Mouse (Mus musculus) cerebellum, adult 18-20 months (tissue): ENCODE results near the gene Foxo3.

Experiments
- DNase-seq, 2 experiments: peaks; one replicate each; pipeline ENCODE4 v3.0.0; 2021

The Foxo3 gene

DNA sequence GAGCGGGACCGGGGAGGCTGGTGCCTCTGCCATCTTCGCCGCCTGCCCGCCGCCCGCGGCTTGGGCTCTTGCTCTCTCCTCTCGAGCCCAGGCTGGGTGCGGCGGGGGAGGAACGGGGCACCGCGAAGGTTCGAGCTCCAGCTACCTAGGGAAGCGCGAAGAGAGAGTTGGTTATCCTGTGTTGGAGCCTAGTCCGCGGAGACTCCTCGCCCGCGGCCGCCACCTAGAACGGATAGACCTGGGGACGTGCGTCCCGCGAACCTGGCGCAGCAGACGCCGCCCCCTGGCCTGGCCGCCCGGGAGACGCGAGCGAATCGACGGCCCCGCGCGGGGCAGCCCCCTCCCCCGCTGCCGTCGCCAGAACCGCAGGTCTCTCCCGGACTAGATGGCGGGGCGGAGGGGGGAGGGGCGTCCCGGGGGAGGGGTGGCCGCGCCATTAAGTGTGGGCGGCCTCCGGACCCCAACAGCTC, 1.1 kb downstream of the Foxo3 start:
- DNase-seq = peak in 1 of 2 experiments; percentile 53

DNA sequence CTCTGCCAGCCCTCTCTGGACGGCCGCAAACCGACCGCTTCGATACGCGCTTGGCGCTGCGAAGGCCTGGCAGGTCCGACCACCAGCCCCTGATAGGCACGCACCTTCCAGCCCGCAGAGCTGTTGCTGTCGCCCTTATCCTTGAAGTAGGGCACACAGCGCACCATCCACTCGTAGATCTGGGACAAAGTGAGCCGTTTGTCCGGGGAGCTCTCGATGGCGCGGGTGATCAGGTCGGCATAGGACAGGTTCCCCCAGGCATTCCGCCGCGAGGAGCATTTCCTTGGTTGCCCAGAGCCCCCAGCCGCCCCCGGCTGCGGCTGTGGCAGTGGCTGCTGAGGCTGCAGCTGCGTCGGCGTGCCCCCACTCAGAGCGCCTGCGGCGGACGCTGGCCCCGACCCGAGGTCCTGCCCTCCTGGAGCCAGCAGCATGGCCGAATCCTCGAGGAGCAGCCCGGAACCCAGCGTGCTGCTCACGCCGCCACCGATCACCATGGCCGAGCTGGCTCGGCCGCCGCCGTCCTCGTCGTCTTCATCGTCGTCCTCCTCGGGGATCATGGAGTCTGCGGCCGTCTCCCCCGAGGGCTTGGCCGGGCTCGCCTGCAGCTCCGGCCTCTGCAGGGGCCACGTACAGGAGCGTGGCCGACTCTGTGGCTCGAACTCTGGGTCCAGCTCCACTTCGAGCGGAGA, 1.7 kb downstream of the Foxo3 start:
- DNase-seq = peak in 1 of 2 experiments; percentile 71

DNA sequence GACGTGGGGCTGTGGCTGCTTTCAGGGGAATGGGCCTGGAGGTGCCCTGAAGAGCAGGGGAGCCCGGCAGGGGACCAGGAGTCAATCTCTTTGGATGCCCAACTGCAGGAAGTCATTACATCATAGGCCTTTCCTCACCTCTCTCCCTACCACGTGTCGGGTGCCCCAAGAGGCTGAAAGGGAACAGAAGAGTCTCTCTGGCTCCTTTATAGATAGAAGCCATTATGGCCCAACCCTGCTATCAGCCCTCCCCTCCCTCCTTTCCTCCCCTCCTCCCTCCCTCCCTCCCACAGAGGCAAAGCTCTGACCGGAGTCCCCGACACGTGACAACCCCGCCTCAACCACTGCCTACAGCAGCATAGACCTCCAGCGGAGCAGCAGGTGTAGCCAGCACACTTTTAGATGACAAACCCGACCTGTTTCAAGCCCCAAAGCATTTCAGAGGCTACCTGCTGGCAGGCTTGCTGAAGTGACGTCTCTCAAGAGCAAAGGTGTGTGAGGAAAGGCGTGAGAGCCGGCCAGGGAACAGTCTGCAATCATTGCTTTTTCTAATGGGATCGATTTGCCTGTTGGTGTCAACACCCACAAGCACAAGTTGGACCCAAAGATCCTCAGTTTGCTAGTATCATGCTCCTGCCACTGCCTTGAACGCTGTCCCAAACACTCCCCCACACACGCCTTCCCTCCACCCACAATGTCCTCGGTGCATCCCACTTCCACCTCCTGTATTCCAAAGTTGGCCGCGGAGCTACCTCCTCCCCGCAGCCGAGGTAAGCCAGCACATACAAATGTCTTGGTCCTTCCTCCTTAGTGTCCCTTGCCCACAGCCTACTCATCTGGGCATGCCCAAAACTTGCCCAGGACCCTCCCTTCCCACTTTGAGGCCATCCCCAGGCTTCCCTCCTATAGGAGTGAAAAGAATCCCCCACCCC, 2.5 kb downstream of the Foxo3 start:
- DNase-seq = peak; percentile 62 to 64

DNA sequence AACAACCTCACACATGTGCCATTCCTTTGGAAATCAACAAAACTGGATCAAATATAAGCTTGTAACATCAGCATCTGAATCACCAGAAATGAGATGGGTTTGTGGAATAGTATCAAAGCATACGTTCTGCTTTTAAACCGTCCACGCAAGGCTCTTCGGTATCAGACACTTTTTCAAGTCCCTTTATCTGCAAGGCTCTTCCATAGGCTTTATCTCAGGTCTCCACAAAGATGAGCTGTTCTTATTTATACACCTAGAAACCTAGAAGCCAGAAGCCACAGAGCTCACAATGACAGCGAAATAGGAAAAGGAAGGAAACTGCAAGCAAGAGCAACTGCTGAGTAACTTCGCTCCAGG, 3.2 kb downstream of the Foxo3 start:
- no peak for DNase-seq

DNA sequence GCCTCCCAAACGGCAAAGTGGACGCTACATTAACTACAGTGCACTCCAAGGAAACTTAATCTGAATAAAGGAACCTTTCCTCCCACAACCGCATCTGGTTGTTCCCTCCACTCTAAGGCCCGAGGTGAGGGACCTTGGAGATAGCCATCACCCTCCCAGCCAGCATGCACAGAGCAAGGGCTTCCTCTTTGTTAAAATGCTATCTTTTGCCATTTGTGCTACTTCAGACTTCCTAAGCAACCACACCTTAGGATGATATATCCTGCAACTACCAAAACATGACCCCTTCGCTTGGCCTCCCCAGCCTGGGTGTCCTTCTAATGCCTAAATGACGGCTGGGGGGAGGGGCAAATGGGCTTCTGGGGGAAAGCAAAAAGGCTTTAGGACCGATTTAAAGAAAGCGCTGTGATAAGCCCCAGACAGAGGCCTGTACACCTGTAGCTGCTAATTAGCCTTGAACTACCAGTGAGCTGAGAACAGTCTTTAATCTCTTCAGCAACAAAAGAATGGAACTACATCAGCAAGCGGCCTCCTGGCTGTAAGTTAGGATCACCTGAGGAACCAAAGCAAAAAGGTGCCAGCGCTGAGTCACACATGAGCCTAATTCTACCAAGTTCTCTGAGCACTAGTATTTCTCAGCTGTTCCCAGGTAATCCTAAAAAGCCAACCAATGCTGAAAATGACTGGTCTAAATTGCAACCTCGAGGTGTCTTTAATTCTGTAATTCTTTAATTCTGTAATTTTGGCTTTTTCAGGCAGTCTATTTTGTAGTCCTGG, 4.9 kb downstream of the Foxo3 start:
- DNase-seq = peak; percentile 29 to 44

DNA sequence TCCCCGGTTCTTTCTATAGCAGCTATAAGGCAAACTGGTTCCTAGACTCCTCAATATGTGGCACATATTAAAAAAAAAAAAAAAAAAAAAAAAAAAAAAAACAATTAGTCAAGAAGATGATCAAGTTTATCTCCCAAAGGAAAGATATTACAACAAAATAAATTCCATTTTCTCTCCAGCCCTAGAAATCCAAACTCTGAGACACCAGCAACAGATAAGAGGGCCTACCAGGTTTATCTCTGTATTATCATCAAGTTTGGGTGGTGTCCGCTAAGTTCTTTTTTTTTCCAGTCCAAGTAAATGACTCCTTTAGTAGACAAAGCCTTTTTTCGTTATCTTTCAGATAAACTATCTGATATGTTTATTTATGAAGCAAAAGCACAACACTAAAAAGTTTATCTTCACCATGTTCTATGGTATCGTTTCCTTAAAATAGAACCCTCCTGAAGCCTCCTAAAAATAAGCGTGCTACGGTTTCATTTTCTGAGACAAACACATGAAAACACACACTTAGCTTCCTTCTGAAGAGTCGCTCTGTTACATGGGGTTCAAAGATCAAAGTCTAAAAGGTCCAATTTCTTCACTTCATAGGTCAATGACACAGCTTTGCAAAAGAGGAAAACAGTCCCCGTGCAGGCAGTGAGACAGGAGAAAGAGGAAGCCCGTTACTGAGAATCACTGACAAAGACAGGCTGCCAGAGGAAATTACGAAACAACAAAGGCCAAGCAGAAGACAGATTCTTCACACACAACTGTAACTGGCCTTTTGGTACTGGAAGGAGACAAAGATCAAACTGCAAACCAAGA, 6.1 kb downstream of the Foxo3 start:
- DNase-seq = peak in 1 of 2 experiments; percentile 19

DNA sequence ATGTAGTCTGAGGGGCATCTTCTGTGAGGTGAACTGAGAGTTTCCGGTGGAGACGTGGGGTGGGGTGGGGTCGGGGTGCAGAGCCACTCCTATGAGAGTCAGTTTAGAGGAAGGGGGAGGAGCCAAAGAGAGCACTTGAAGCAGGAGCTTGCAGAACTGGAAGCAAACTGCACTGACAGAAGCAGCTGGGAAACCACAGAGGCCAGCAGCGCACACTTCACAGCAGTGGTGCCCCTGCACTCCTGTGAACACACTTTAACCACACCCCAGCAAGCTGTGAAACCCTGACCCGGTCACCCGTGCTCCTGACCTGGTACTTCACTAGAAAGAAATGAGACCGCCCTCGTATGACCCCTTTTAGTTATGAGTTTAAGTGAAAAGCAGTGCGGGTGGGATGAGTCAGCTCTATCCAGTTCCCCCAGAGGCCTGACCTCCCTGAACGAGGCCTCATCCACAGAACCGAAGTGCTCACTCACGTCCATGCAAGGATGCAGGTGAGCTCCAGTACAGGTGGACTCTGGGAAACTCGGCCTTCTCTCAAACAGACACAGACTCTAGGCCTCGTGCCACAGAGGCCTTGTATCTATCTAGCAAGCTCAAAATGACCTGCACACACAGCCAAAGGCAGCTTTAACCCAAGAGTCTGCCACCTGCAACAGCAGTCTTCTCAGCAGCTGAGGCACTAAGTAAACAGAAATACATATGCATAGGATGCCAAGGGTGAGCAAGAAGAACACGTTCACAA, 7.1 kb downstream of the Foxo3 start:
- DNase-seq = peak in 1 of 2 experiments; percentile 28

DNA sequence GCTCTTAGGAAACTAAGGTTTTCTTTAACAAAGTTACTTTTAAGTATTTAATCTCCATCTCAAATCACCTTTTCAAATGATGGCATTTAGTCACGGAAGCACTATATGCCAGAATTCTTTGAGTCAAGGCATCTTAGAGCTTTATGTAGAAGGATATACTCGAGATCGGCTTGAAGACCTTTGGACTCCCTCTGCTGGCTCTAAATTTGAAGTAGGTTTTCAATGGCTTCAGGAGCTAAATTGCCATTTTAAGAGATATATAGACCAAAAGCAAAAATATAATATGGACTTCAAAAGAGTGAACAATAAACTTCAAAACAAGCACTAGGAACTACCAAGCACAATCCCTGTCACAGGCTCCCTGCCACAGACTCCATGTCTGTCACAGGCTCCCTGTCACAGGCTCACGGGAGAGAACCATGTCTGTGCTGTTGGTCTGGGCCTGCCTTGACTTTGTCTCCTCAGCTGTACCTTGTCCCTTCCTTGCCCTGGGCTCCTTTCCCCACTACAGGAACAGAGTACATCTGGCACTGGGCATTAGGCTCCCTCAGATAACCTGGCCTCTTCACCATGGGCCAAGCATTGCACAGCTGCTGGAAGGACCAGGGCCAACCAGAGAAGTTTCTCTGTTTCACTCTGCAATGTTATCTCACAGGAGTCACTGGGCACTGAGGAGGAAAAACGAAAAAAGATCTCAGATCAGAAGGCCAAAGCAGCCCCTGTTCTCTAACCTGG, 8.6 kb downstream of the Foxo3 start:
- peak in 1 of 2 experiments; percentile 23 for DNase-seq

DNA sequence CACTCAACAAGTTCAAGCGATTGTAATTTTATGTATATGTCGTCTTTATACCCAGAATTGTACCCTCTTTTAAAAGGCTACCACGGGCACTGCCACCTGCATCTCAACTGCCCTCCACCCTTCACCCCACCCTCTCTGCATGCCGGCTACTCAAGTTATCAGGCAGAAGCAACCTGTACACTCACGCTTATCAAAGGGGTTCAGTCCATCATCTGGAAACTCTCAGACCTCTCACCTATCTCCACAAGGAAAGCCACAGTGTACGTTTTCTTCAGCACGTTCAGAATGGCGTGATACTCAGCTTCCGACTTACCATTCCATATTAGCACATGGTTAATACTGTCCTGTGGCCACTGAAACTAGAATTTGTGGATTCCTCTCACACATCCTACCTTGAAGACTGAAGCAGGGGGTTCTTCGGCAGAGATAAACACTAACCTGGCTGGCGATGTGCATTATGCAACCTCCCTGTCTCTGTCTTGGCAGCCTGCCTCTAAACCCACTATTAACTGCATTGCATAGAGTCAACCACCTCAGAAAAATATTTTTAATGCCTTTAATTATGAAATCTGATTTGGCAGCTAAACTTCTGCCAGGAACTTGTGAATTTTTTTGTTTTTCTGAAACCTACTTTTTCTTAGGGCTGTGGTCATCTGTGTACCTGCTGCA, 11.4 kb downstream of the Foxo3 start:
- DNase-seq = peak; percentile 58 to 60

DNA sequence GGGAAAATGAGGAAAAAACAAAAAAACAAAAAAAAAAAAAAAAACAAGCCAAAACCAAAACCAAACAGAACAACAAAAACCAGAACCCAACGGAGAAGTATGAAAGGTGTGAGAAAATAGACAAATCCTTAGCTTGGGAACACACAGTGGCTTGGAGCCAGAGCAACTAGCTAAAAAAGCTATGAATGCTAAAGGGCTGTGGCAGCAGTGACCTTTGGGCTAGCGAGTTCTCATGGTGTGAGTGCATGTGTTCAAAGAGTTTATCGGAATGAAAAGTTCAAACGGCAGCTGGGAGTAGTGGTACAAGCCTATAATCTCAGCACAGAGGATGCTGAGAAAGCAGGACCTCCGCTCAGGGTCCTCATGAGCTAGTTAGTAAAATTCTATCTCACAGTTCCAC, 12.4 kb downstream of the Foxo3 start:
- DNase-seq = no peak

DNA sequence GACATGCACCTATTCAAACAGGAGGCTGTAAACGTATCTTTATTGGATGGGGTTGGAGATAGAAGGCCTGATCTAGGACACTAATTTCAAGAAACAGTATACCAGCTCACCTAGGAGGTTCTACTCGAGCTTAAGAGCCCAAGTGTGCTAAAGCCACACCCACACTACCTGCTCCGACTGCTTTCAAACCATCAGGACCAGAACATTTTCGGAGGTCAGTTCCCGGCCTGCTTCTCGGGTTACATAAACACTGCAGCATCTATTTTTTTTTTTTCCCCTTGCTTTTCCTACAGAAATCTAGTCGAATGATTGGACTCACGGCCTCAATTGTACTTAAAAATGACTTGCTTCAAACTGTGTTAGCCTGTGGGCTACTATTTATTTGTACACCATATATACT, 12.9 kb downstream of the Foxo3 start:
- DNase-seq = peak in 1 of 2 experiments; percentile 7

DNA sequence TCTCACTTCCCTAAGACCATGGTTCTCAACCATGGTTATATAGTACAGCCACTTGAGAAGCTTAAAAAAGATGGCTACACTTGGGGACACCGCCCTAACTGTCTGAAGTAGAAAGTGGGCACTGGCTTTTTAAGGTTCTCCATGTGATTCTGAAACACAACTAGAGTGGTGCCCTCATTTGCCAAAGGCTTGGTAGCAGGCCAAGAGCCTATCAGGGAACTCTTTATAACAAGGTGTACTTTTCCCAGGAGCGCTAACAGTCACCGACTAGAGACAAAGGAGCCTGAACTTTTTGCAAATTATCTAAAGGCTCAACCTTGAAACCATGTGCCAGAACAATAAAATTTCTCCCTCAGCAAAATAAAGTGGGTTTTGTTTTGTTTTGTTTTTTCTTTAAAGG, 14.5 kb downstream of the Foxo3 start:
- DNase-seq = no peak

DNA sequence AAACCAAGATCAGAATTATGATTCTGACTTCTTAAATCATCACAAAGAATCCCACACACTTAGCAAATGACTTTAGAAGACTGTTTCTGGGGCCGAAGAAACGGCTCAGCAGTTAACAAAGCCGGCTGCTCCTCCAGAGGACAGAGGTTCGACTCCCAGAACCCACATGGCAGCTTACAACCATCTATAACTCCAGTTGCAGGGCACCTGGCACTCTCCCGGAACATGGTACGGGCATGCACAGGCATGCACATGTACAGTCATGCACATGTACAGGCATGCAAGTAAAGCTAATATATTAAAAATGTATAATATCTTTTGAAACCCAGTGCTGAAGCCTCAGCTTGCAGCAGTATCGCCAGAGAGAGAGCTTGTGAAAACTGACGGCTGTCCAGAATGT, 15.5 kb downstream of the Foxo3 start:
- DNase-seq = no peak

DNA sequence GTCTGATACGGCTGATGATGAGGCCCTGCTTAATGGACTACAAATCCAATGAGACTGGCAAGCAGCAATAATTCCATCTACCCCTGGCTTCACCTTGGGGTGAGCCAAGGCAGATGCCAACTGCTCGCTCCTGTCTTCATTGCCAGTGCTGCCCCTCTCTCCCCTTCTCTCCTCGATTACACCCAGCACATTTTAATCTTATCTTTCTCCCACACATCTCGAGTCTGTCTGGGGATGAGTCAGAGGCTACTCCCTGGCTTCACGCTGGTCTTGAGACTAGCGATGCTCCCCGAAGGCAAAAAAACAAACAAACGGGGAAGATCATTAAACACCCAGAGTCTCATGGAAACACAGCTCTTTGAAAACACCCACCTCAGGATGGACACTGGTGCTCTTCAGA, 16.0 kb downstream of the Foxo3 start:
- DNase-seq = no peak

DNA sequence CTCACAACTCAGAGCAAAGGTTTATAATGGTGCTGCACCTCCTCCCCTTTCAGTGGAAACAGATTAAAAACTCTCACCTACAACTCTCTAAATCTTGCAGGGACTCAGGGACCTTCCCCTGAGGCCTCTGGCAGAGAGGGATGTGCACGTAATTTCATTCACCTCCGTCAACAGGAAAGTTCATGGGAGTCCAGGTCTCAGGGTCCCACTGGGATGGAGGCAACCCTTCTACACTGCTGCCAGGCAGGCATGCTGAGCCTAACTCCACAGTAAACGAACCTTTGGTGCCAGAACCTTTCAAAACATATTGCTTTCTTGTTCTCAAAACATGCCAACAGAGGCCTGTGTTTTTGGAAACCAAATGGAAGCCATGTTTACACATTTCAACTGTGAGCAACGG, 17.0 kb downstream of the Foxo3 start:
- DNase-seq = no peak

DNA sequence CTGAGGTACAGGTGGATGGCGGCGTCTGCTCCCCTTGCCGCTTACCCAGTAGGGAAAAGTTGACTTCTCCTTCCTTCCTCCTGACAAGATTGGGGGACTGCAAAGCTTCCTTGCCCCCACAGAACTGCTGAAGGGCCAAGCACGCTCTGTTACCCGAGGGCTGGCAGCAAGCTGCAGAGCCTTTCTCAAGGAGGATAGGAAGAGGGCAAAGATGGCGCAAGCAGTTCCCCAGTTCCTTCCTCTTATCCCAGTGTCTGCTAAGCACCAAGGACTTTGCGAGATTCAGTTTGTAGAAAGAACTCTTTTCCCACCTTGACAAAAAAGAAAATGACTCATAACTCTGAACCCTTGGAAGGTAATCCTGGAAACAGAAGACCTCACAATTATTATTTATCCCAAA, 18.6 kb downstream of the Foxo3 start:
- no peak for DNase-seq

DNA sequence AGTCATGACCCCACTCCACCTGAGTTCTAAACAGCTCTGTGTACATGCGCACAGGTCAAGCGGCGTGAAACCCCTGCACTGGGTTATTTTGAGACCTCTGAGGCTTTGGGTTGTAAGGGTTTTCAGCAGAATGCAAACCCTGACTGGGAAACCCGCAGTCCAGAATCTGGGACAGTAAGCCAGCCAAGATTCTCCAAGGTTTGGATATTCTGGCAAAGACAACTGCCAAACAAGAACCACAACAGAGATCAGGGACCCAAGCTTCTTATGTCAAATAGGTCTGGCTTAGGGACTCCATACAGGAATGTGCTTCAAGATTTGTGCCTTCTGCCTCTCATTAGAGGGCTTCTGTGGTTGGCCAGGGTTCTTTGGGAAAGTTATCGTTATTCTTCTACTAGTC, 21.8 kb downstream of the Foxo3 start:
- no peak for DNase-seq

DNA sequence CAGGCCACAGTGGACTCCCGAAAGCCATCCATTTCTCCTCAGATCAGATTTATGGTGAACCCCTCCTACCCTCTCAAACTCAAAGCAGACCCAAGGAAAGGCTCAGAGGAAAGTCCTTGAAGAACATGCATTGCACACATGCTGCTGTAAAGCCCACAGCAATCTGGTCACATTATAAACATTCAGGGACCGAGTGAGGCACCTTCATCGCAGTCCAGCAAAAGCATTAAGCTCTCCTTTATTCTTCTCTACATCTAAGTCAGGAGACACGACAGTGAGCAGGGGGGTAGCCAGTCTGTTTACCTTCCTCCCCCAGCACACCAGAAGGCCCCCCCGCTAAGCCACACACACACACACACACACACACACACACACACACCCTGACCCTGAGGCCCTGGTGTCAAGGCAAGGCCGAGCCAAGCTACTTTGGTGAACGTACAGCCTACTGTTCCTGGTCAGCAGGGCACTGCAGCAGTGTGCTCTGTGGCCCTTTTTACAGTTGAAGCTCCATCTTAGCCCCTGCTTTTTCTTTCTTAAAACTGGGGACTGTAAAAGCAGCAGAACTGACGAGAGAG, 24.7 kb downstream of the Foxo3 start:
- no peak for DNase-seq

DNA sequence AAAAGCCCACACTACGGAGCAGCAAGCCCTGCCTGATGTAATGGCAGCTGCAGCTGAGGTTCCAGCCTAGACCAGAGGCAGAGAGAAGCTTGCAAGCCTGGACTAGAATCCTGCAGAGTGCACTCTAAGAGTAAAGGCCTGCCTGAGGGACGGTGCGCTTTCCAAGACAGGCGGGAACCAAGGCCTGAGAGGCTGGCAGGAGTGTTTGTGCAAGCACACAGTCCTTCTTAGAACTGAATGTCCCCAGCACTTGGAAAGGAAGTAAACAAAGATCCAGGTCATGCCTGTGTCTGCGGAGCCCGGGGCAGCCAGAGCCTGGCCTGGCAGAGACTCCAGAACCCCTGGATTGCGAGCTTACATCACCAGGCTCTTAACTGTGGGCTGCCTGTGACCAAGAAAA, 25.4 kb downstream of the Foxo3 start:
- DNase-seq = peak; percentile 68 to 71

DNA sequence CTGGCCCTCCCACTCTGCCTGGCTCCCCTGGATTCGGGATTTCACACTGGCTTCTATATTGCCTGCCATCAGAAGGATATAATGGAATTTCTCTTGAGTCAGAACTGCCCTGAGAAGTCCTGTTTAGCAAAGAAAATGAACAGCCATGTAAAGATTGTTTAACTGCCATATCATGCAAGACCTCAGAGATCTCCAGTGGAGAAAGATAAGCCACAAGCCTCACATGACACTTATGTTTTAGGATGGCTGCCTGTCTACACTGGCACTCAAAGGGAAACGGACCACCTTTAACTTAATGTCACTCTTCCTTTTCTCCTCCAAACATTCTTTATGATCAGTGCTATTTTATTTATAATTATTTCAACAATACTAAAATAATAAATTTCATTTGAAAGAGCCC, 26.6 kb downstream of the Foxo3 start:
- no peak for DNase-seq
